Mouse (Mus musculus) kidney, postnatal 25 days (tissue): ENCODE data around the gene Zfp11.

ENCODE experiments used
- DNase-seq, 2 experiments: peaks; one replicate each; pipeline ENCODE4 v3.0.0; 2021; ENCODE audit warnings: mixed read lengths in 2 of 2

The Zfp11 gene

DNA sequence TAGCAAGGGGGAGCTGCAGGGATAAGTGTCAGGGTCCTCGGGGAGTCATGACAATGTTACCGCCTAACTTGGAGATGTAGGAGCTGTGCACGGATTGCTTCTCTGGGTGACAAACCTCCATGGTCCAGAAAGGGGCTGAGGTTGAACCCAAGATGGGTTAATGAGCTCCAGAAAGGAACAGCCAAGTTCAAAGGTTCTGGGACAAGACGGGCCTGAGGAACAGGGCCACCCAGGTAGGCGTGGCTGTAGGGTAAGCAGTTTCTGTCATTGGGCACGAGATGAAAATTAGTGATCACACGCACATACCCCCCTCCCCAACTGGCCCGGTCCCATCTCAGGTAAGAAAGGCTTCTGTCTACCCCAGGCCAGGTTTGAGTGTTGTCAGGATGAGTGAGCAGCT lies 62.4 kb downstream of the Zfp11 start:
- DNase-seq: no peak
